Mouse (Mus musculus): ENCODE results near the gene Gm17268.

GRCm38 (mm10) chr11:82080865-82081264, 42.5 kb upstream of the Gm17268 start:
- TF ChIP-seq CTCF (IDR thresholded peaks at IDR 0.05; ENCODE audit: extremely low read depth, insufficient read depth, low read length): no peak
- no peak for TF ChIP-seq POLR2A (IDR thresholded peaks at IDR 0.05; ENCODE audit: extremely low read depth, insufficient read depth, low read length)
